Mouse (Mus musculus): ENCODE measurements around the gene Fgf22. TPM values are rescaled to one million over a fixed set of nuclear protein-coding genes. Genes with fewer than 3 reads are reported as not detected.

The Fgf22 gene
- polyA plus RNA-seq, 1 experiment from 2014 or later: 0.38 TPM

GRCm38 (mm10) chr10:79788386-79789158 is 33.7 kb downstream of the Fgf22 start:
- Histone ChIP-seq H3K27ac (ENCODE audit: low read depth, low read length) (no peak overlapping the region), H3K4me2 (ENCODE audit: low read length) (no peak overlapping the region), H3K36me3 (ENCODE audit: control insufficient read depth, insufficient read depth, low read length) (no peaks in the 10 kb centered on the region), H3K4me3 (ENCODE audit: low read depth, low read length) (no peak overlapping the region), H3K27me3 (replicated peaks; ENCODE audit: control insufficient read depth, insufficient read depth, low read length) (no peaks in the 10 kb centered on the region; the same call in 1 of the 2 replicates), H3K9me3 (replicated peaks; ENCODE audit: control insufficient read depth, low read length) (no peaks in the 10 kb centered on the region), H3K9ac (ENCODE audit: low read length) (no peak overlapping the region), H3K4me1 (ENCODE audit: control insufficient read depth, insufficient read depth, low read length) (no peaks in the 10 kb centered on the region)
- WGBS: 36% methylated on average over 7 of the region's 7 CpGs
- DNase-seq (ENCODE audit: low spot score): peak; percentile 85
- ATAC-seq: no peak

- DNase-seq (ENCODE audit: low spot score): no peak
- Histone ChIP-seq H3K4me2 (ENCODE audit: low read length) (no peak overlapping the region), H3K4me3 (ENCODE audit: low read depth, low read length) (no peak overlapping the region), H3K9me3 (replicated peaks; ENCODE audit: control insufficient read depth, low read length) (no peaks in the 10 kb centered on the region), H3K27ac (ENCODE audit: low read depth, low read length) (no peak overlapping the region), H3K27me3 (replicated peaks; ENCODE audit: control insufficient read depth, insufficient read depth, low read length) (no peaks in the 10 kb centered on the region; the same call in 1 of the 2 replicates), H3K4me1 (ENCODE audit: control insufficient read depth, insufficient read depth, low read length) (peaks cover under 1% of the 10 kb centered on the region; the same call in 1 of the 2 replicates), H3K36me3 (ENCODE audit: control insufficient read depth, insufficient read depth, low read length) (no peaks in the 10 kb centered on the region), H3K9ac (ENCODE audit: low read length) (no peak overlapping the region)
- WGBS: 42% methylated on average over 2 of the region's 2 CpGs
- no peak for ATAC-seq
Measured at GRCm38 (mm10) chr10:79789581-79789980, 34.7 kb downstream of the Fgf22 start.

- ATAC-seq: no peak
Measured at GRCm38 (mm10) chr10:79790861-79791260, 36.0 kb downstream of the Fgf22 start, which contains the start of gene Prss57. Gene Prss57 (minus strand): TSS chr10:79790961.

GRCm38 (mm10) chr10:79792339-79793040 is 37.6 kb downstream of the Fgf22 start:
- Histone ChIP-seq H3K4me3 (ENCODE audit: low read depth, low read length) (no peak overlapping the region), H3K9me3 (replicated peaks; ENCODE audit: control insufficient read depth, low read length) (no peaks in the 10 kb centered on the region), H3K4me1 (ENCODE audit: control insufficient read depth, insufficient read depth, low read length) (peaks cover 11% of the 10 kb centered on the region), H3K27ac (ENCODE audit: low read depth, low read length) (no peak overlapping the region), H3K4me2 (ENCODE audit: low read length) (no peak overlapping the region), H3K36me3 (ENCODE audit: control insufficient read depth, insufficient read depth, low read length) (no peaks in the 10 kb centered on the region), H3K9ac (ENCODE audit: low read length) (no peak overlapping the region), H3K27me3 (replicated peaks; ENCODE audit: control insufficient read depth, insufficient read depth, low read length) (no peaks in the 10 kb centered on the region)
- 78% methylated on average over 5 of the region's 5 CpGs for whole genome bisulfite sequencing
- no peak for DNase-seq (ENCODE audit: low spot score)
- no peak for ATAC-seq

More at GRCm38 (mm10) chr10:79790861-79791260, 36.0 kb downstream of the Fgf22 start, which contains the start of gene Prss57:
- Histone ChIP-seq H3K27ac (ENCODE audit: low read depth, low read length) (no peak within 1 kb of the TSS), H3K4me2 (ENCODE audit: low read length) (no peak within 1 kb of the TSS), H3K36me3 (ENCODE audit: control insufficient read depth, insufficient read depth, low read length) (no peaks in the 10 kb centered on the region), H3K9ac (ENCODE audit: low read length) (no peak within 1 kb of the TSS), H3K27me3 (replicated peaks; ENCODE audit: control insufficient read depth, insufficient read depth, low read length) (no peaks in the 10 kb centered on the region), H3K9me3 (replicated peaks; ENCODE audit: control insufficient read depth, low read length) (no peaks in the 10 kb centered on the region), H3K4me3 (ENCODE audit: low read depth, low read length) (no peak within 1 kb of the TSS), H3K4me1 (ENCODE audit: control insufficient read depth, insufficient read depth, low read length) (peaks cover 9% of the 10 kb centered on the region)
- WGBS: 89% methylated on average over 4 of the region's 4 CpGs
- no peak for DNase-seq (ENCODE audit: low spot score)

- H3K9me3 ChIP-seq (replicated peaks; ENCODE audit: control insufficient read depth, low read length): no peaks in the 10 kb centered on the region
- peak; percentile 84 for DNase-seq (ENCODE audit: low spot score)
Measured at GRCm38 (mm10) chr10:79793051-79793737, 38.3 kb downstream of the Fgf22 start, which contains the start of gene Palm. Gene Palm (plus strand): TSS chr10:79793572.

DNA sequence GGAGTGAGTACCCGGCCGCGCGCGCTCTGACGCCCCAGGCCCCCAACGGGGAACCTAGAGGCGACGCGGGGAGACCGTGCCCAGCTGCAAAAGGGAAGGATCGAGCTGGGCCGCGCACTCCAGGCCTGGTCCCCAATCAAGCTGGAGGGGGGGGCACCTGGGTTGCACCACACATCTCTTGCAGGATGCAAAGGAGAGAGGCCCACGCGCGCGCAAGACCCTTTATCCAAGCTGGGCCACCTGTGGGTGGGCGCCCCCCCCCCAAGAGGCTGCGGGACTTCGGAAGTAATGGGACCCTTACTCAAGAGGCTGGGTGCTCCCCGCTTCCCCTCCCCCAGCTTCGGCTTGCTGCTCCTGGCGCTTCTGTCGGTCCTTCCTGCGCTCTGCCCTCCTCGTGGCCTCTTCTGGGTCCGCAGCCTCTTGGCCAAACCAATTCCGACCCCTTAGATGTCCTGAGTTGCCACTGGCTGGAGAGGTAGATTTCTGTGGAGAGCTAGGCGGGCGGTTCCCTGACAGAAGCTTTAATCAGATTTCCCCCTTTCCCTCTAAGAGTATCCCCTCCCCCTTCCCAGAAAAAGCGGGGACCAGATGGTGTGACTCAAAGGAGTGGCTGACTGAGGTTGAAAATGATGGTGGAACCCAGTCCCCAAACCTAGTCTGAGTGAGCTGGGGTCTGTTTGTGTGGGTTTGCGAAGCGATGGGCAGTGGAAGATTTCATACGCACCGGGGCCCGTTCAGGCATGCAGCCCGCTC is 39.0 kb downstream of the Fgf22 start:
- no peaks in the 10 kb centered on the region for H3K9me3 ChIP-seq (replicated peaks; ENCODE audit: control insufficient read depth, low read length)
- H3K36me3 ChIP-seq (ENCODE audit: control insufficient read depth, insufficient read depth, low read length): no peaks in the 10 kb centered on the region
- under 1% methylated on average over 31 of the region's 38 CpGs for WGBS
- ATAC-seq (peak; percentile 64), DNase-seq (ENCODE audit: low spot score) (peak; percentile 84)
- peak overlapping the region; percentile 99 for H3K9ac ChIP-seq (ENCODE audit: low read length)
- peak overlapping the region; percentile 93 for H3K27ac ChIP-seq (ENCODE audit: low read depth, low read length)
- H3K27me3 ChIP-seq (replicated peaks; ENCODE audit: control insufficient read depth, insufficient read depth, low read length): no peaks in the 10 kb centered on the region
- peaks cover 11% of the 10 kb centered on the region for H3K4me1 ChIP-seq (ENCODE audit: control insufficient read depth, insufficient read depth, low read length)
- peak overlapping the region; percentile 94 for H3K4me2 ChIP-seq (ENCODE audit: low read length)
- H3K4me3 ChIP-seq (ENCODE audit: low read depth, low read length): peak overlapping the region; percentile 97

More at GRCm38 (mm10) chr10:79793051-79793737, 38.3 kb downstream of the Fgf22 start, which contains the start of gene Palm:
- WGBS: 6% methylated on average over 41 of the region's 51 CpGs
- ATAC-seq: peak; percentile 76
- H3K36me3 ChIP-seq (ENCODE audit: control insufficient read depth, insufficient read depth, low read length): no peaks in the 10 kb centered on the region
- H3K27ac ChIP-seq (ENCODE audit: low read depth, low read length): peak within 1 kb of the TSS; percentile 93
- H3K9ac ChIP-seq (ENCODE audit: low read length): peak within 1 kb of the TSS; percentile 99
- H3K27me3 ChIP-seq (replicated peaks; ENCODE audit: control insufficient read depth, insufficient read depth, low read length): no peaks in the 10 kb centered on the region
- peak within 1 kb of the TSS; percentile 97 for H3K4me3 ChIP-seq (ENCODE audit: low read depth, low read length)
- H3K4me2 ChIP-seq (ENCODE audit: low read length): peak within 1 kb of the TSS; percentile 94
- H3K4me1 ChIP-seq (ENCODE audit: control insufficient read depth, insufficient read depth, low read length): peaks cover 11% of the 10 kb centered on the region

DNA sequence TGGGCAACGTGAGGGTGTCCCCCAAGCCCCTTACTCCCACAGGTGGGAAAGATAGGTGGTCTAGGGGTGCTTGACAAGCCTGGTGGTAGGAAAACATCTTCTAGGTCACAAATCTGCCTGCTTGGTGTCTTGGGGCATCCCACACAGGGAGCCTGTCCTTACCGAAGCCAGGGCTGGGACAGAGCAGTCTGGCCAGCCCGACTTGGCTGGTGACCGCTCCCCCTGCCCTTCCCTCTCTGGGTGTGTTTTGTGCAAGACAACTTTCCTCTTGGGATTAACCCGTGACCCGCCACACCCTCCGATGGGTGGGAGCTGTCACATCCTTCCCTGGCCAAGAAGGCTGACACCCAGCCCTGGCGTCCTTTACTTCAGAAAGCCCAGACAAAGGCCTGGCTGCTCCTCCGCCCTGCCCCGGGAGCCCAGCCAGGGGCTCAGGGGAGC is 39.6 kb downstream of the Fgf22 start:
- ATAC-seq (peak; percentile 24; the same call in 1 of the 2 replicates), DNase-seq (ENCODE audit: low spot score) (peak; percentile 36)
- peaks cover 11% of the 10 kb centered on the region for H3K4me1 ChIP-seq (ENCODE audit: control insufficient read depth, insufficient read depth, low read length)
- no peaks in the 10 kb centered on the region for H3K9me3 ChIP-seq (replicated peaks; ENCODE audit: control insufficient read depth, low read length)
- peak overlapping the region; percentile 94 for H3K4me2 ChIP-seq (ENCODE audit: low read length)
- peak overlapping the region; percentile 97 for H3K4me3 ChIP-seq (ENCODE audit: low read depth, low read length)
- peak overlapping the region; percentile 93 for H3K27ac ChIP-seq (ENCODE audit: low read depth, low read length)
- H3K36me3 ChIP-seq (ENCODE audit: control insufficient read depth, insufficient read depth, low read length): no peaks in the 10 kb centered on the region
- H3K27me3 ChIP-seq (replicated peaks; ENCODE audit: control insufficient read depth, insufficient read depth, low read length): no peaks in the 10 kb centered on the region
- peak overlapping the region; percentile 99 for H3K9ac ChIP-seq (ENCODE audit: low read length)
- WGBS: 3% methylated on average over 10 of the region's 10 CpGs

DNA sequence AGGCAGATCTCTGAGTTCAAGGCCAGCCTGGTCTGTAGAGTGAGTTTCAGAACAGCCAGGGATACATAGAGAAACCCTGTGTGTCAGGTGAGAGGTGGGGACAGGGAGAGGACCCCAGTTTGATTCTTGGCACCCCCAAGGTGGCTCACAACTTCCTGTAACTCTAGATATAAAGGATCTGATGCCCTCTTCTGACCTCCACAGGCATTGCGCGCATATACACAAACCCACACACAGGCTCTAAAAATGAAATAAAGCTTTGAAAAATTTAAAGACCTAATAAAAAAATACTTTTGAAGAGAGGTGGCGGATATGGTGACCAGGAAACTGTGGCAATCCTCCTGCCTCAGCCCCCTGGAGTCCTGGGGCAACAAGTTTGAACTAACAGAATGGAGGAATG is 41.0 kb downstream of the Fgf22 start:
- Histone ChIP-seq H3K27me3 (replicated peaks; ENCODE audit: control insufficient read depth, insufficient read depth, low read length) (no peaks in the 10 kb centered on the region), H3K9ac (ENCODE audit: low read length) (no peak overlapping the region), H3K27ac (ENCODE audit: low read depth, low read length) (no peak overlapping the region), H3K36me3 (ENCODE audit: control insufficient read depth, insufficient read depth, low read length) (0 out of 2 replicates have a peak, but pooled peaks cover 3% of the 10 kb centered on the region), H3K9me3 (replicated peaks; ENCODE audit: control insufficient read depth, low read length) (no peaks in the 10 kb centered on the region), H3K4me2 (ENCODE audit: low read length) (no peak overlapping the region), H3K4me3 (ENCODE audit: low read depth, low read length) (no peak overlapping the region), H3K4me1 (ENCODE audit: control insufficient read depth, insufficient read depth, low read length) (peaks cover 11% of the 10 kb centered on the region)
- DNase-seq (ENCODE audit: low spot score) (no peak), ATAC-seq (no peak)
- 100% methylated on average over 3 of the region's 3 CpGs for WGBS
